Mouse (Mus musculus): ENCODE results near the gene Inppl1.

- no peak for TF ChIP-seq POLR2A (IDR thresholded peaks at IDR 0.05; ENCODE audit: borderline replicate concordance, extremely low read depth, insufficient read depth, insufficient read length, poor library complexity, severe bottlenecking)
- TF ChIP-seq CTCF (IDR thresholded peaks at IDR 0.05; ENCODE audit: borderline replicate concordance, extremely low read depth, insufficient read depth, insufficient read length): no peak
Observed at GRCm38 (mm10) chr7:101880855-101881254, 42.8 kb upstream of the Inppl1 start.

All from brain, embryonic 14.5 days (tissue).